Mouse (Mus musculus): ENCODE results near the gene Sertad1. TPM values are rescaled to one million over a fixed set of nuclear protein-coding genes. Genes with fewer than 3 reads are reported as not detected.

The Sertad1 gene
- polyA plus RNA-seq, 1 experiment from 2014 or later: 34.9 TPM

DNA sequence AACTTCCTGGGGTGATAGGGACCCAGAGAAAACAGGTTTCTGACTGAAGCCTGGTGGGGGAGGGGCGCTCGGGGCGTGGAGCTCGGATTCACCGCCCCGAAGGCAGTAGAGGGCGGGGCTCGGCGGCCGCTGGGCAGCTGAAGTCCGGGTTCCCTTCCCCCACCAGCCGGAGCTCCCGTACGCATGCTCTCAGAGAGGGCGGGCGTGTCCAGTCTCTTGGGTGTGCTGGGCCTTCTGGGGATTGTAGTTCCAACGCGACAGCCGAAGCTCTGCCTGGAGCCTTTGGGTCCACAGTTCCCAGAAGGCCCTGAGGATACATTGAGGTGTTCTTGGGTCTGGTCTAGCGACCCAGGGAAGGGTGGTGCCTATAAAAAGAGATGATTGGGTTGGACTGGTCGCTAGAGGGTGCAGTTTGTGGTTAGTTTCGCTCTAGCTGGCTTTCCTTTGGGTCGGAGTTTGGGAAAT is 12.2 kb upstream of the Sertad1 start:
- no peaks in the 10 kb centered on the region for H3K27me3 ChIP-seq
- no peaks in the 10 kb centered on the region for H3K9me3 ChIP-seq (replicated peaks)
- ATAC-seq (replicated peaks; ENCODE audit: insufficient number of reproducible peaks, insufficient read depth, low FRiP score, low read depth): peak; percentile 90
- peaks cover 10% of the 10 kb centered on the region; the same call in 1 of the 2 replicates for H3K36me3 ChIP-seq
- under 1% methylated on average over 23 of the region's 23 CpGs for WGBS
- peaks cover 28% of the 10 kb centered on the region for H3K4me1 ChIP-seq (replicated peaks)
- peak overlapping the region; percentile 87 for H3K4me3 ChIP-seq
- peak overlapping the region; percentile 95 for H3K27ac ChIP-seq
- H3K9ac ChIP-seq: peak overlapping the region; percentile 86
- peak overlapping the region; percentile 76 for H3K4me2 ChIP-seq

DNA sequence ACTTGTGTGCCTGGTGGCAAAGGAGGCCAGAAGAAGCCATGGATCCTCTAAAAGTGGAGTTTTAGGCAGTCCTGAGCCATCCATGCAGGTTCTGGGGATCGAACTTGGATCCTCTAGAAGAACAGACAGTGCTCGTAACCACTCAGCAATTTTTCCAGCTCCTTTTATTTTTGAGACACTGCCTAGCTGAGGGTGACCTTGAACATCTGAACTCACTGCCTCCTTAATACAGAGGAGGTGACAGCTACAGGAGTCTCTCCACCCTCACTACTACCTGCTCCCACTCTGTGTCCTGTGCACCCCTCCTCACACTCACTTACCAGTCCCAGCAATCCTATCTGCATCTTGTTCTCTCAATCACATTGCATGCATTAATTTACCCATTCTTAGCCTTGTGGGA is 11.1 kb upstream of the Sertad1 start:
- 91% methylated on average over 2 of the region's 2 CpGs for WGBS
- ATAC-seq (replicated peaks; ENCODE audit: insufficient number of reproducible peaks, insufficient read depth, low FRiP score, low read depth): no peak
- Histone ChIP-seq H3K27me3 (no peaks in the 10 kb centered on the region), H3K9me3 (replicated peaks) (no peaks in the 10 kb centered on the region), H3K36me3 (peaks cover 10% of the 10 kb centered on the region; the same call in 1 of the 2 replicates), H3K4me1 (replicated peaks) (peaks cover 29% of the 10 kb centered on the region), H3K27ac (peak overlapping the region; percentile 95), H3K4me2 (peak overlapping the region; percentile 76), H3K4me3 (peak overlapping the region; percentile 87; the same call in 1 of the 2 replicates), H3K9ac (peak overlapping the region; percentile 25; the same call in 1 of the 2 replicates)

DNA sequence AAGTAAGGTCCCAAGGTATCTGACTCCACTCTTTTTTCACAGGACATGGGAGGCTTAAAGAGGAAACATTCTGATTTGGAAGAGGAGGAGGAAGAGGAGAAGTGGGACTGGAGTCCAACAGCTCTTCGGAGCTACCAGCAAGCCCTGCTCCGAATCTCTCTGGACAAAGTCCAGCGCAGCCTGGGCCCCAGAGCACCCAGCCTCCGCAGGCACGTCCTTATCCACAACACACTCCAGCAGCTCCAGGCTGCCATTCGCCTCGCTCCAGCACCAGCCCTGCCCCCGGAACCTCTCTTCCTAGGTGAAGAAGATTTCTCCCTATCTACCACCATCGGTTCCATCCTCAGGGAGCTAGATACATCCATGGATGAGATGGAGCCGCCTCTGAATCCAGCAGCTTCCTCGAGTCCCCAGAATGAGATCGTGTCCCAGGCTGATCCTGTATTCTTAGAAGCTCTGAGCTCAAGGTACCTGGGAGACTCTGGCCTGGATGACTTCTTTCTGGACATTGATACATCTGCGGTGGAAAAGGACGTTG is 10.5 kb upstream of the Sertad1 start:
- no peaks in the 10 kb centered on the region for H3K9me3 ChIP-seq (replicated peaks)
- ATAC-seq (replicated peaks; ENCODE audit: insufficient number of reproducible peaks, insufficient read depth, low FRiP score, low read depth): no peak
- no peak overlapping the region for H3K4me3 ChIP-seq
- H3K4me2 ChIP-seq: peak overlapping the region; percentile 76
- peak overlapping the region; percentile 95 for H3K27ac ChIP-seq
- H3K27me3 ChIP-seq: no peaks in the 10 kb centered on the region
- H3K9ac ChIP-seq: peak overlapping the region; percentile 38; the same call in 1 of the 2 replicates
- peaks cover 10% of the 10 kb centered on the region; the same call in 1 of the 2 replicates for H3K36me3 ChIP-seq
- WGBS: 83% methylated on average over 14 of the region's 14 CpGs
- peaks cover 34% of the 10 kb centered on the region for H3K4me1 ChIP-seq (replicated peaks)

DNA sequence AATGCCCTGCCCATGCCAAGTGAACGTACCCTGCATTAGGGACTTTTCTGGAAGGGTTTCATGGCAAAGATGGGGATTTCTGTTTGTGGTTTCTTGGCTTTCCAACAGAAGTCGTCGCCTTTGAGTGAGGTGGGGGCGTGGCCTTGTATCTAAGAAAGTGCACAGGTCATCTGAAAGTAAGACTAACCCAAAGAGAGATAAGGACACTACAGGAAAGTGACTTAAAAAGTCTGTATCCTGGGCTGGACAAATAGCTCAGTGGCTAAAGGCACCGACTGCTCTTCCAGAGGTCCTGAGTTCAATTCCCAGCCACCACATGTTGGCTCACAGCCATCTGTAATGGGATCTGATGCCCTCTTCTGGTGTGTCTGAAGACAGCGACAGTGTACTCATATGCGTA is 8.1 kb upstream of the Sertad1 start:
- H3K9ac ChIP-seq: no peak overlapping the region
- H3K27ac ChIP-seq: no peak overlapping the region
- H3K36me3 ChIP-seq: peaks cover 10% of the 10 kb centered on the region; the same call in 1 of the 2 replicates
- H3K9me3 ChIP-seq (replicated peaks): no peaks in the 10 kb centered on the region
- H3K4me3 ChIP-seq: no peak overlapping the region
- no peak for ATAC-seq (replicated peaks; ENCODE audit: insufficient number of reproducible peaks, insufficient read depth, low FRiP score, low read depth)
- H3K4me2 ChIP-seq: no peak overlapping the region
- 74% methylated on average over 7 of the region's 7 CpGs for WGBS
- peaks cover 38% of the 10 kb centered on the region for H3K4me1 ChIP-seq (replicated peaks)
- no peaks in the 10 kb centered on the region for H3K27me3 ChIP-seq

DNA sequence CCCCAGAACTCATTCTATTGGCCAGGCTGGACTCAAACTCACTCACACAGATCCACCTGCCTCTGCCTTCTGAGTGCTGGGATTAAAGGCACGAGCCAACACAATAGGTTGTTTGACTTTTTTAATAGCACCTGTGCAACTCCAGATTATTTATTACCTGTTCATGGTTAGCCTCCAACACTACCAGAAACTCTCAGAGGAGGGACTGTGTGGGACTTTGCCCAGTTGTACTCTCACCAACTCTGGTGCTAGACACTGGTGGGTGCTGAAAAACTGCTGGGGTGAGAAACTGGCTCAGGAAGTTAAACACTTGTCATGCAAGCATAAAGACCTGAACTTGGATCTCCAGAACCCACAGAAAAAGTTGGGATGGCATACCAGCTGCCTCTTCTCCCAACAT is 7.0 kb upstream of the Sertad1 start:
- Histone ChIP-seq H3K27me3 (no peaks in the 10 kb centered on the region), H3K4me2 (no peak overlapping the region), H3K9ac (no peak overlapping the region), H3K27ac (peak overlapping the region; percentile 1; the same call in 1 of the 2 replicates), H3K4me1 (replicated peaks) (peaks cover 38% of the 10 kb centered on the region), H3K36me3 (peaks cover 10% of the 10 kb centered on the region; the same call in 1 of the 2 replicates), H3K4me3 (no peak overlapping the region), H3K9me3 (replicated peaks) (no peaks in the 10 kb centered on the region)
- WGBS: 73% methylated on average over 1 of the region's 1 CpGs
- no peak for ATAC-seq (replicated peaks; ENCODE audit: insufficient number of reproducible peaks, insufficient read depth, low FRiP score, low read depth)

DNA sequence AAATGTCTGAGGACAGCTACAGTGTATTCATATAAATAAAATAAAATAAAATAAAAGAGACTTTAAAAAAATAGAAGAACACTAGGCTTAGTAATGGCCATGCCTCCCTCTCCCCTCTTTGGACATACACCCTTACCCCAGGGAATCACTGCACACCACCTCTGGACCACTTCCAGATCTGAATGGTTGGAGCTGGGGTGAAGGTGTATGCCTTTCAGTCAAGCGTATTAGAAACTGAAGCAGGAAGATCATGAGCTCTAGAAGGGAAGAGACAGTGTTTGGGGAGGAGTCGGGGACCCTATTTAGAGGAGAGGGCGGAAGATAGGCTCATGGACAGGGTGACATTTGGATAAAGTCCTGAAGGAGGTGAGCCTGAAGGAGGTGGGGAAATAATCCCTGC is 6.2 kb upstream of the Sertad1 start:
- H3K4me2 ChIP-seq: peak overlapping the region; percentile 64; the same call in 1 of the 2 replicates
- H3K27me3 ChIP-seq: no peaks in the 10 kb centered on the region
- H3K36me3 ChIP-seq: peaks cover 10% of the 10 kb centered on the region; the same call in 1 of the 2 replicates
- no peak overlapping the region for H3K9ac ChIP-seq
- H3K4me3 ChIP-seq: no peak overlapping the region
- 64% methylated on average over 3 of the region's 3 CpGs for WGBS
- no peaks in the 10 kb centered on the region for H3K9me3 ChIP-seq (replicated peaks)
- no peak for ATAC-seq (replicated peaks; ENCODE audit: insufficient number of reproducible peaks, insufficient read depth, low FRiP score, low read depth)
- H3K4me1 ChIP-seq (replicated peaks): peaks cover 33% of the 10 kb centered on the region
- peak overlapping the region; percentile 86 for H3K27ac ChIP-seq

DNA sequence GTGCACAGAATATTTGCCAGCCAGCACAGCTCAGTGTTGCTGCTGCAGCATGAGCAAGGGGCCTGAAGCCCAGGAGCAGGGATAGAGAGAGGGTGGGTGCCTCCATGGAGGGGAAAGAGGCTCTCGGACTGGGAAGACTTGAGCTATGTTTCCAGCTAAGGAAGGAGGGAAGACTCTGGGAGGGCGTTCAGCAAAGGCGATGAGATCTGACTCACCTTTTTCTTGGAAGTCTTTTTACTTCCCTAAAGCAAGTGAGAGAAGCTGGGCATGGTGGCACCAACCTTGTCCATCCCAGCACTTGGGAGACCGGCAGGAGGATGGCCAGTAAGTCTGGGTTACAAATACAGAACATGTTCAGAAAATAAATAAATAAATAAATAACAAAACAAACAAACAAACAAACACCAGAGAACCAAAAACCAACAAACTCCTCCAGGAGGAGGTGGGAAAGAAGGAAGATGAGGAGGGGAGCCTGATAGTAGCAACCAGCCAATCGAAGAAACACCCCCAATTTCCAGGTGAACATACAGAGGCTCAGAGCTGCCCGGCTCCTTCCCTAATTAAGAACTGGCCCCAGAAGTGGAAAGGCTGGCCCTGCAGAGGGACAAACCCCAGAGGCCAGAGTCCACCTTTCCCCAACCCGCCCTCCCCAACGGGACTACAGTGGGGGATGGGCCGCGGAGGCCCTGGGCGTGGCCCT is 5.6 kb upstream of the Sertad1 start:
- no peak for ATAC-seq (replicated peaks; ENCODE audit: insufficient number of reproducible peaks, insufficient read depth, low FRiP score, low read depth)
- Histone ChIP-seq H3K9me3 (replicated peaks) (no peaks in the 10 kb centered on the region), H3K4me3 (peak overlapping the region; percentile 40), H3K27me3 (no peaks in the 10 kb centered on the region), H3K36me3 (peaks cover 10% of the 10 kb centered on the region; the same call in 1 of the 2 replicates), H3K9ac (peak overlapping the region; percentile 56), H3K4me1 (replicated peaks) (peaks cover 30% of the 10 kb centered on the region), H3K27ac (peak overlapping the region; percentile 86), H3K4me2 (peak overlapping the region; percentile 64)
- 10% methylated on average over 11 of the region's 11 CpGs for WGBS

DNA sequence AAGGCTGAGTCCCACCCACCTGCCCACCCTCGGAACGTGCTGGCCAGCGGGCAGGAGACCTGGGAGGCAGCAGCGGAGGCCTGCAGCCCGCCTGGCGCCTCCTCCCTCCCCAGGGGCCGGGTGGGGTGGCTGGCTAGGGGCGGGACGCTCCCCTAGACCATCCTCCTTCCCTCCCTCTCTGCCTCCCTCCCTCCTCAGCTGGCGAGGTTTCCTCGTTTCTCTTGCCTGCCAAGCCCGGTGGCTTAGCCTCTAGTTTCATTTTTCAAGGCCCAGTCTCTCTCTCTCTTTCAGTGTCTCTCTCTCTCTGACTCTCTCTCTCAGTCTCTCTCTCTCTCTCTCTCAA is 5.1 kb upstream of the Sertad1 start:
- ATAC-seq (replicated peaks; ENCODE audit: insufficient number of reproducible peaks, insufficient read depth, low FRiP score, low read depth): peak; percentile 97
- 0% methylated on average over 11 of the region's 12 CpGs for WGBS
- peak overlapping the region; percentile 86 for H3K27ac ChIP-seq

DNA sequence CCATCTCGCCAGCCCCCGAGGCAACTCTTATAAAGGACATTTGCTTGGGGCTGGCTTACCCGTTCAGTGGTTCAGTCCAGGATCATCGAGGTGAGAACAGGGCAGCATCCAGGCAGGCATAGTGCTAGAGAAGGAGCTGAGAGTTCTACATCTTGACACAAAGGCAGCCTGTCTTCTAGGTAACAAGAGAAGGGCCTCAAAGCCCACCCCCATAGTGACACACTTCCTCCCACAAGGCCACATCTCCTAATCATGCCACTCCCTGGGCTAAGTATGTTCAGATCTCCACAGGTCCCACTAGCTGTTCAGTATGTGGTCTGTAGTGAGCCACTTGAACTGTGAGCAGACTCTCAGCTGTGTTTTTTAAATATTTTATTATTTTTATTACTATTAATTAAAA is 2.9 kb upstream of the Sertad1 start:
- 80% methylated on average over 4 of the region's 4 CpGs for WGBS
- Histone ChIP-seq H3K9ac (no peak overlapping the region), H3K9me3 (replicated peaks) (no peaks in the 10 kb centered on the region), H3K27me3 (no peaks in the 10 kb centered on the region), H3K27ac (no peak overlapping the region), H3K4me1 (replicated peaks) (peaks cover 29% of the 10 kb centered on the region), H3K36me3 (no peaks in the 10 kb centered on the region; the same call in 1 of the 2 replicates), H3K4me2 (no peak overlapping the region), H3K4me3 (no peak overlapping the region)
- ATAC-seq (replicated peaks; ENCODE audit: insufficient number of reproducible peaks, insufficient read depth, low FRiP score, low read depth): no peak

More for the DNA sequence above, 5.1 kb upstream of the Sertad1 start:
- Histone ChIP-seq H3K9me3 (replicated peaks) (no peaks in the 10 kb centered on the region), H3K27me3 (no peaks in the 10 kb centered on the region), H3K9ac (peak overlapping the region; percentile 56), H3K4me2 (peak overlapping the region; percentile 64), H3K4me1 (replicated peaks) (peaks cover 25% of the 10 kb centered on the region), H3K4me3 (peak overlapping the region; percentile 40), H3K36me3 (peaks cover 5% of the 10 kb centered on the region; the same call in 1 of the 2 replicates)

DNA sequence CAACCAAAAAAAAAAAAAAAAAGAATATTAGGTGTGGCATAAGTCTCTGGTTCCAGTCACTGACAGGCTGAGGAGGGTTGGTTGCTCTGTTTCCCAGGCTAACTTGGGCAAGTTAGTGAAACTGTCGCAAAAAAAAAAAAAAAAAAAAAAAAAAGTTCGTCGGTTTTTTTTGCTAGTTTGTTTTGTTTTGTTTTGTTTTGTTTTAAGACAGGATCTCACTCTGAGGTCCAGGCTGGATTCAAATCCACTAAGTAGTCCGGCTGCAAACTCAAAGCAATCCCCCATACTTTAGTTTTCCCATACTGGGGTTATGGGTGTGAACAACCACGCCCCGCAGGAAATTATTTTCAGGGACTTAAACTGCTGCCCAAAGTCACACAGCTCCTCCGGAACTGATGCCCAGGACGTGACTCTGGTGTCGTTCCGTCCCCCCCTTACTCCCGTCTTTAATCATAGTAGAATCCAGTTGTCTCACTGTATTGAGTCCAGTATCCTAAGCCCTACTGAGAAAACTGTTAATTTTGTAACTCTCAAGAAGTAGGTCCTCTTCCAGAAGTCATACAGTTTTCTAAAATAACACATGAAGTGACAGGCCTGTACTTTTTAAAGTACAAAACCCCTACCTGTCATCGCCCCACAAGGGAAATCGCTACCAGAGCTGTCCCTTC is 474 bp upstream of the Sertad1 start:
- peak overlapping the region; percentile 99 for H3K27ac ChIP-seq
- H3K9ac ChIP-seq: peak overlapping the region; percentile 52
- H3K4me2 ChIP-seq: peak overlapping the region; percentile 82
- no peaks in the 10 kb centered on the region for H3K9me3 ChIP-seq (replicated peaks)
- 4% methylated on average over 13 of the region's 13 CpGs for WGBS
- H3K4me3 ChIP-seq: peak overlapping the region; percentile 92
- no peaks in the 10 kb centered on the region for H3K27me3 ChIP-seq
- H3K36me3 ChIP-seq: peaks cover 9% of the 10 kb centered on the region
- ATAC-seq (replicated peaks; ENCODE audit: insufficient number of reproducible peaks, insufficient read depth, low FRiP score, low read depth): no peak
- H3K4me1 ChIP-seq (replicated peaks): peaks cover 43% of the 10 kb centered on the region

DNA sequence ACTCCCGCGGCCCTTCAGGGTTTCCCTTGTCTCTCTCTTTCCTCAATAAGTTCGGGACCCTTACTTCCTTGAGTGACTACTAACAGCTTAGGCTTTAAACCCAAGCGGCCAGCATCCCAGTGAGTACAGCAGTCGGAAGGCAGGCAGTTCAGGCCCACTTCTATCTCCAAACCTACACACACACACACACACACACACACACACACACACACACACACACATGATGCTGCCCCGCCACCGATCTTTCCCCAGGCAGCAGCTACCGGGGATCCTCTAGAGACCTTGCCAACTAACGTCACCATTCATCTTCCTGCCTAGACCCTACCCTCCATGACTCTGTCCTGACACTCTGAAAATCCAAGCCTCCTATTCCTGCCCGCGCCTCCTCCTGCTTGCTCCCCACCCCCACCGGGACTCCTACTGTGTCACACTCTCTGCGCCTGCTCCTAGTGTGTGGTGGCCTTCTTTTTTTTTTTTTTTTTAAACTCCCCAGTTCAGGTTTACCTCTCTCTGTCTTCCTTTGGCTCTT is 1.1 kb downstream of the Sertad1 start:
- ATAC-seq (replicated peaks; ENCODE audit: insufficient number of reproducible peaks, insufficient read depth, low FRiP score, low read depth): no peak

More for the DNA sequence above, 1.1 kb downstream of the Sertad1 start:
- Histone ChIP-seq H3K4me1 (replicated peaks) (peaks cover 49% of the 10 kb centered on the region), H3K9me3 (replicated peaks) (no peaks in the 10 kb centered on the region), H3K36me3 (peaks cover 9% of the 10 kb centered on the region), H3K9ac (peak overlapping the region; percentile 97), H3K27me3 (no peaks in the 10 kb centered on the region), H3K4me2 (peak overlapping the region; percentile 82), H3K27ac (peak overlapping the region; percentile 99), H3K4me3 (peak overlapping the region; percentile 92)
- WGBS: under 1% methylated on average over 13 of the region's 13 CpGs

All from heart, embryonic 15.5 days (tissue).